Mouse (Mus musculus) heart, postnatal 4 days (tissue): ENCODE measurements around the gene Mnat1. TPM values are rescaled to one million over a fixed set of nuclear protein-coding genes. Genes with fewer than 3 reads are reported as not detected.
A peak's percentile ranks its signal among the peaks of the same experiment; 100 is the strongest.
"Not testable (repeated sequence)": the region's sequence is repeated elsewhere in the genome, so short reads cannot be mapped to it uniquely, and the experiment has no call there.

ENCODE experiments used
- DNase-seq: peaks from one replicate; pipeline ENCODE4 v3.0.0; 2021
- total RNA-seq, 2 experiments: library from RNA; stranded (reverse); gene quantifications; 2 replicates each; pipeline ENCODE4 v1.2.3; 2021

Gene Mnat1
- total RNA-seq: 10 to 100 TPM; 28.0 to 30.3 TPM

DNA sequence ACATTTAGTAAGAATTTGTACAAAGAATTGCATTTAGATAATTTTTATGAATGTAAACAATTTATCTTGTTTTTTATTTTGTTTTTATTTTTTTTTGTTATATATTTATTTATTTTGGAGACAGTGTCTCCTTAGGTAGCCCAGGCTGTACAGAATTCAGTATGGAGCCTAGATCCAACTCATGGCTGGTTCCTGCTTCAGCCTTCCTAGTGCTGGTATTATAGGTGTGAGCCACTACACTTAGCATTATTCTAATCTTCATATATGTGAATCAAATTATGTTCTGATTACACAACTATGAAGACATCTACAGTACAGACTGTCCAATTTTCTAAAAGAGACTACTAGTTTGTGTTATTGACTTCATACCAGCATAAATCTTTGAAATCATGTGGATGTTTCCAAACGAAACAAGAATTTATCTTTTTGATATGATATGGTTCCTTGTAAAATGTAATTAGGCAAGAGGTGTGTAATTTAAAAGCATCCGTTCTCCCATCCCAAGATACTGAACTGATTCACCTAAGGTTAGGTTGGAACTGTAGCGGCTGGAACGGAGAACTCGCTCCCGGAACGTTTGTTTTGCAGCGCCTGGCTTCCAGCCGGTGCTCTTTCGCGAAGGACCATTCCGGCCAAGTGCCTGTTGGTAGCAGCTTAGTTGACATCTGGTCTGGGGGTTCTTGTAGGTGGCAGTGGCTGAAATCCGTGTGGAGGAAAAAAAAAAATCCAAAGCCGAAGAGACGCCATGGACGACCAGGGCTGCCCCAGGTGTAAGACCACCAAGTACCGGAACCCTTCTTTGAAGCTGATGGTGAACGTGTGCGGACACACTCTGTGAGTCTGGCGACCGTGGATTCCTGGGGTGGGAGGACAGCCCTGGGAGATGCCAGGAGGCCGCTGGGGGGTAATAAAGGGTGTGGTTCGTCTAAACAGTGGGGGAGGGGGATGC, at the start of gene Mnat1:
Gene Mnat1 (plus strand): TSS at position 625 of the 949 bp plus-strand sequence.
- peak; percentile 93 for DNase-seq

DNA sequence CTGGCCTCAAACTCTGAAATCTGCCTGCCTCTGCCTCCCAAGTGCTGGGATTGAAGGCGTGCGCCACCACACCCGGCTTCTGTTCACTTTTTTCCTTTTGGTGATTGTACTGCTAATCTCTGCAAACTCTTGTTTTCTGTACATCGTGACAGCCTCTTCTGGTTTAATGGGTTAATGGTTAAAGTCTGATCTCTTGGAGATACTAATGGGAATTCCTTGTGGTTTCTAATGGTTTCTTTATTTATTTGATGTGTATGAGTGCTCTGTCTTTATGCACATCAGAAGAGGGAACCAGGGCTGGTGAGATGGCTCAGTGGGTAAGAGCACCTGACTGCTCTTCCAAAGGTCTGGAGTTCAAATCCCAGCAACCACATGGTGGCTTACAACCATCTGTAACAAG, 41.7 kb upstream of the Mnat1 start:
- not testable (repeated sequence) for DNase-seq

DNA sequence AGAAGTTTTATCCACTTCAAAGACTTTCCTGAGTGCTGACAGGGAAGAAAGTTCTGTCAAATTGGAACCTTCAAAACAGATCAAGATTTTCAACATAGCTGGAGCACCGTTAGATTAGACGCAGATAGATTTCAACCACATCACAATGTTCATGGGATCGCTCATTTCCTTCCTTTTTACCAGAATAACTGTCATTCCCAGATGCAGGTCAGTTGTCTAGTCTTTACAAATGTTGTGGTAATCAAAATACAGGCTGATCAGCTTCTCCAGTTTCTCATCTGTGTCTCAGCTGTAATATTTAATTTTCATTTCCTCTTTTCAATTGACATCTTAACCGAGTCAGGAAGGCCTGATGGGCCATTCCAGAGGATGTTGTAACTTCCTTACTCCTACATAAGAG, 39.7 kb upstream of the Mnat1 start:
- no peak for DNase-seq

DNA sequence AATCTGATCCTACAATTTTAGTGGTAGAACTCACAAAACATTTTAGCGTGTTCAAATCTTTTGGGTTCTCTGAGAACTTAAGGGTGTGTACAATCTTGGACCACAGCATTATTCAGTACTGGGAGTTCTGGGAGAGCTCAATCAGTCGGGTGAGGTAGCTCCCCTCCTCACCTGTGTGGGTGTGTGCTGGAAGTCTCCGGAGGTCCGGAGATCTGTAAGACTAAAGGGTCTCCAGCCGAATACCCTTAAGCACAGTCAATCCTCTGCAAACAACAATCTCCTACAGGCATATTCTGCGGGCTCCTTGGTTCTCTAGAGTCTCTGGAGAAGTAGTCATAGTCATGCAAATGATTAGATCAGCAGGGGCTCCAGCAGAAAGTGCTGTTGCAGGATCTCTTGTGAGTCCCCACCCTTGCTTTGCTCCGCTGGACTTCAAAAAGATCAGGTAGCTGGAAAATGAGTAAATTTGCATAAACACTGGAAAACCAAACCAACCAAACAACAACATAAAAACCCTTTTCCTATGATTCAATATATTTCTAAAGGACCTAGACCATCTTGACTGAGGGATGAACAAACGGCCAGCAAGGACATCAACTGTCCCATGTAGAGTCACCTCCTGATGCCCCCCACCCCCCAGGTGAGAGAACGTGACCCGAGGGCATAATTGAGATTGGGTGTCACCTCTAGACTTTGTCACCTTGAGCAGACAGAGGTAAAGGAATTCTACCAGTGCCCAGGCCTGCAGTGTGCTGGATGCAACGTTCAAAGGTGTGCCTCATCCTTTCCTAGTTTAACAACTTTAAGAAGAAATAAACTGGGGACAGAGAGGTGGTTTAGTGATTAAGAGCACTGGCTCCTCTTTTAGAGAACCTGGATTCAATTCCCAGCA, 37.5 kb upstream of the Mnat1 start:
- no peak for DNase-seq

DNA sequence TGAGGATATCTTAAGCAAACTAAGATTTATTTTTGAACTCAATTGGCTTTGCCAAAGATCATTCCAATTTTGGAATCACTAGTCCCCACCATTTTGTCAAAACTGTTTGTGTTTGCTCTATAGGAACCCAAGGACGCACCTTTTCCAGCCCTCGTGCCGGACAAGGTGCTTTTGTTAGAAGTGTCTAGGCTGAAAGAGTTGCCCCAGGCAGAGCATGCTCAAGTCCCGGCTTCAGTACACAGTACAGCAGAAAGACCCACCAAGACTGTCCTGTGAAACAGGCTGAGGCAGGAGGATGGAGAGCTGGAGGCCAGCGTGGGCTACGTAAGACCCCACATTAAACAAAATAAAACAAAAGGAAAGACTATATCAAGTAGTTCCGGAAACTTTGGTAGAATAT, 36.4 kb upstream of the Mnat1 start:
- no peak for DNase-seq

DNA sequence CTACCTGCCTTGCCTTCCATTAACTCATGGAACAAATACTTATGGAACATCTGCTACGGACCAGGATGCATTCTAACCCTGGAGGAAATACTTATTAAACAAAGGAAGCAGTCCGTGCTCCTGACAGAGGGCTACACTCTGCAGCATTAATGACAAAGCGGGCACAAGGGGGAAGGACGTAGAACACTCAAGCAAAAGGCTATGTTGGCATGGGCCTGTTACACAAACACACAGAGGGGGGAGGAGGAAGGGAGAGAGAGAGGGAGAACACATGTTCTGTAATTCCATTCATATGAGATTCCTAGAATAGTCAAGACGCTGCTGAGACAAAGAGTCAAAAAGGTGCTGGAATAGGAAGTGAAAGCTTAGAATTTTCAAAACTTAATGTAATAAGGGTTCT, 35.0 kb upstream of the Mnat1 start:
- no peak for DNase-seq

DNA sequence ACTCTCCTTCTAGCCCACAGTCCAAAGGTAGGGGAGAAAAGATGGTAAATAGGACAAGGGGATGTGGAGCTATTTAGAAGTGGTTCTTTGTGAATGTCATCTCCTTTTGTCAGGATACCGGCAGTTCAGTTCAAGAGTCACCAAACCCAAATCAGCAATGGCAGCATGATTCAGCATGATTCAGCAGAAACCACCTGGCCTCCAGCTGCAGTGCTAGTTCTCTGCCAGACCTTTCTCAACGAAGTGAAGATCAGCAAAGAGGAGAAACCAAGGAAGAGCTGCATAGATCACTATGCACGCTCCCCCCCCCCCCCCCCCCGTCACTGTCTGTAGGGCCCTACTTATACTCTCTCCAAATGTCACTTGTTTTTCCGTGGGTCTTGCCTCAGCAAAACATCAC, 34.6 kb upstream of the Mnat1 start:
- no peak for DNase-seq

DNA sequence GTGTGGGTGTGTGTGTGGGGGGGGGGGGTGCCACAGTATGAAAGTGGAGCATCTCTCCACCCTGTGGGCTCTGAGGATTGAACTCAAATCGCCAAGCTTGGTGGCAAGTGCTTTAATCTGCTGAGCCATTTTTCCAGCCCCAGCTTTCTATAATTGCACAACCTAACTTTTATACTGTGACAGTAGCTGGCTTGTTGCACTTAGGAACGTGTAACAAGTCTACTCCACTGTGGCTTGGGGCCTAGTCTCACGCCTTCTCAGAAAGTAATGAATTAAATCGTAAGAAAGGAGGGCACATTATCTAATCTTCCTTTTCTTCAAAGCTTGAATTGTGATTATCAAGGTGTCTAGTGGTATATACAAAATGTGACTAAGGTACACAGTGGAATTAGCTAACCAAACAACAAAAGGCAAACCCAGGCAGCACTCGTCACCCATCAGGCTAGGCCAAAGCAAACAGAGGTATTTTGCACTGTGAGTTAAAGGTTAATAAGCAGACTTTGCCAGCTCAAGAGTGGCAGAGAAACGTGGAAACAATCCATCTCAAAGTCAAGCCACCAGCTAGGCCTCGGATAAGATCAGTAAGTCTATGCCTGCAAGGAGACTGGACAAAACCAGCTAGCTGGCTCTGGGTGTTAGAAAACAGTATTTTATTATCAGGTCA, 32.7 kb upstream of the Mnat1 start:
- no peak for DNase-seq

DNA sequence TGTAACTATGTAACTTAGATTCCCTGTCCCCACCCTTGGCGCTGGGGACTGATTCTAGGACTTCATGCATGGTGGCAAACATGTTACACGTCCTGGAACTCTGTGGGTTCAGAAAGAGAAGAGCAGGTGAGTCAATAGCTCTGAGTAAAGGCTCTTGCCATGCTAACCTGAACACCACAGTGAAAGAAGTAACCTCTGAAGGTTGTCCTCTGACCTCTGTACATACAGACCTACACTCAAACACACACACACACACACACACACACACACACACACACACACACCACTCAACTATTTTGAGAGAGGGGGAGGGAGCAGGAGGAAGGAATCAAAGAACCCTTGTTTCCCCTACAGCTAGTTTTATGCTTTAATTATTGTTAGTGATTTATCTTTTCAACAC, 29.3 kb upstream of the Mnat1 start:
- no peak for DNase-seq

DNA sequence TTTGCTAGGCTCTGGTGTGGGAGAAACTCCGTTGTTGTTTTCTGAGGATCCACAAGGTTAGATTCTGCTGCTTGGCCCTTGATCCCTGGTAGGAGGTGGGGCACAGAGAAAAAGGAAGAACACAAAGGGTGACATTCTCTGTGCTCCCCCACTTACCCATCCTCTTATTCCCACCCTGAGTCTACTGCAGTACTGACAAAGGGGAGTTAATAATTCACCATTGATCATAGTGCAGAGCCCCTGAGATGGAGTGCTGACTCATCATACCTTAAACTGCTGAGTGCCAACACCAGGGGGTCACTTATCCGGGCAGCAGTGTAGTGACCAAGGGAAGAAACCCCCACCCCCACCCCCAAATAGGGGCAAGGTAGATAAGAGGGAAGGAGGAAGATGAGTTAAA, 28.9 kb upstream of the Mnat1 start:
- DNase-seq: no peak

DNA sequence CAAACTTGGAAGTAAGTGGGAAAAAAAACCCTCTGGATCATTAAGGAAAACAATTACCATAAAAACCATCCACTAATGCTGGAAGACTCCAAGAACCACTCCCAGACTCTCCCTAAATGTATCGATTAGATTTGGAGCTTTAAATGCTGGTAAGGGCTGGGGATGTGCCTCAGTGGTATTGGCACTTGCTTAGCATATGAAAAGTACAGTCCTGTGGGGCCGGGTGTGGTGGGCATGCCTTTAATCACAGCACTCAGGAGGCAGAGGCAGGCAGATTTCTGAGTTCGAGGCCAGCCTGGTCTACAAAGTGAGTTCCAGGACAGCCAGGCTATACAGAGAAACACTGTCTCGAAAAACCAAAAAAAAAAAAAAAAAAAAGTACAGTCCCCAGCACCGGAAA, 27.3 kb upstream of the Mnat1 start:
- not testable (repeated sequence) for DNase-seq

DNA sequence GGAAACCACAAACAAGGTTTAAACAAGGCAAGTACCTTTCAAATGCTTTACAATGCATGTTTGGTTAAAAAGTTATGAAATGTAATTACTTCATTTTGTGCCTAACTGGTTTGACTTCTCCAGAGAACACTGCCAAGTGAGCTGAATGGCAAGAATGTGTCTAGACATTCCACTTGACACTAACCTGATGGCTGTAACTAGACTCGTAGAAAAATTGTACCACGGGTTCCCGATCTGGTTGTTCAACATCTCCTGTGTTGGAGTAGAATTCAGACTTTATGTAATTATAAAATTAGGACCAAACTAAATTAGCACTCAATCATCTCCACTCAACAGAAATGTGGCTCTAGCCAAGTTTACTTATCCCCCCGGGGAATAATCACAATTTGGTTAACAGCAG, 24.9 kb upstream of the Mnat1 start:
- DNase-seq: no peak

DNA sequence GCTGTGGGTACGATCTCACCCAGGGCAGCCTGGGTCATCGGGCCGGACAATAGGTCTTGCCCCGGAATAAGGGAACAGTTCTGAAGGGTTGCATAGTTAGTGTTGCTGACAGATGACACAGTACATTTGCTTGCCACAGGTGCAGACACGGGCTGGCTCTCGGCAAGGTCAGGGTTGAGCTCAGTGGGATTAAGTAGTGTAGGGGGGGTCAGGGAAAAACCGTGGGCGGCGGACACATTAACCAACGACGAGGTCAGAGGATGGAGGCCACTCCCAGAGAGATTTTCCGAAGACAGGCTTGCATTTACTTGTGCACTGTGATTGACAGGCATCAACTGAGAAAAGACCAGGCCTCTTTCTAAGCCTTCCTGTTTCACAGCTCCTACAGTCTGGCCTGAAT, 19.8 kb upstream of the Mnat1 start:
- DNase-seq: no peak

DNA sequence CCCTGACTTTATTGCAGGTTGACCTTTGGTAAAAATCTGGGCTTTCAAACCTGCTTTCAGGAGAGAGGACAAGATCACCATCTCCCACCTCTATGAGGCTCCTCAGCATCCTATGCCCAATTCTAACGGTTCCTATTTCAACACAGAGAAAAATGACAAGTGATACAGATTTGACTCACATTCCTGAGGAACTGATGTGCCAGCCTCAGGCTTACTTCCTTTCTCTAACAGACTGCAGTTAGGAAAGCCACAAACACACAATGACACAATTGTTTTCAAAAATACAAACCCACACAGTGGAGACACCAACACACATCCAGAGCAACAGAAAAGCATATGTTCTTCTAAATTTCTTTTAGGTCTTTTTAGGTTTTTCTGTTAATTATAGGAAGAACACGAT, 15.7 kb upstream of the Mnat1 start:
- DNase-seq: no peak

DNA sequence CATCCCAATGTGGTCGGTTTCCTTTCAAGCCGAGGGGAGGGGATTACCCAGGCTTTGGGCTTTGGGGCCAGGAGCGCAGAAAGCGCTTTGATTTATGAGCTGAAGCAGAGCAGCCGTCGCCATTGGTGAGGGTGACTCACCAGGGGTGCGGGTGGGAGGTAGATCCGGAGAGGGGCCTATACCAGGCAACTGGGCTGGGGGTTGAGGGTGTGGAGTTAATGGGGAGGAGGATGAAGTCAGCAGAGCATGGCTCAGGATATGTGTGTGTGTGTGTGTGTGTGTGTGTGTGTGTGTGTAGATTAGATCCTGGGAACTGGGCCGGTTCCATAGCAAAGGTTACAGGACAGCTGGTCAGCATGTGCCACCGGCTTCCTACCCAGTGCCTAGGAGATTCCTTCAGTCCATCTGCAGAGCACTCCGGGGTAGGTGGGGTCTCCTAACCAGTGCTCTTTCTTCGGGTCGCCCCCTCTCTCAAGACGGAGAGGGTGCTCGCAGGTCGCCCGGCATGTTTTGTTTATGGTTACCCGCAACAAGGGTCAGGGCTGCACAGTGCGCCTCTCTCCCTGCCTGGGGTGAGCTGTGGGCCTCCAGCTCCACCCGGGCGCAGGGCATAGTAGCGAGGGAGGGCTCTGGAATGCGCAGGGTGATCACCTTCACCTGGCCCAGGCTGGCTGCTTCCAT, 12.9 kb upstream of the Mnat1 start:
- DNase-seq: peak; percentile 10

DNA sequence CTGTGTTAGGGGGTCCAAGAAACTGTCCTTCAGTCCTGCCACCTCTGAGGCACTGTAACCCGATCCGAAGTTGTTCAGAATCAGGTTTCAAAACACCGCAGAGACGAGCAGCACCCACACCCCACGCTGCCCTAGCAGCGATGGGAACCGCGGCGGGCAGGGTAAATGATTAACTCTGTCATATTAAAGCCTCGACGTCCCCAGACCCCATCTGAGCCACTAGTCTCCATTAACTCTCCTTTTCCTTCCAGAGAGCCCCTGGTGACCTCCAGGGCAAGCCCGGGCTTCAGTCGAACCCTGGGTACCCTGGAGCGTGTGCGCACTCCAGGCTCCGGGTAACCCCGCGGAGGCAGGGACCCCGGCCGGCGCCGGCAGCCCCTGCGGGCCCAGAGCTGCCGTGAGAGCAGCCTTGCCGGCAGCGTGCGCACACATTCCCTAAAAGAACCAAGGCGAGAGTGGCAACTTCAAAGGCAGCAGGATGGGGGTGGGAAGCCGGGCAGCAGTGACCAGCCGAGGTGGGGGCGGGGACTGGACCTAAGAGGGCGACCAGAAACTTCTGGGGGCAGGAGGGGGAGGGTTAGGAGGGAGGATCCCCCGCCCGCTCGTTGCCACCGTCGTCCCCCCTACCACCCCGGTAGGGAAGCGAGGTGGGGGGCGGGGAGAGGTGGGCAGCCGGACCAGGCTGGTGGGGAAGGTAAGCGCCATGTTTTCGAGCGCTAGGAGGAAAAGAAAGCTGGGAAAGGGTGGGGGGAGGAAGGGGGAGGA, 11.8 kb upstream of the Mnat1 start:
- peak; percentile 49 for DNase-seq

DNA sequence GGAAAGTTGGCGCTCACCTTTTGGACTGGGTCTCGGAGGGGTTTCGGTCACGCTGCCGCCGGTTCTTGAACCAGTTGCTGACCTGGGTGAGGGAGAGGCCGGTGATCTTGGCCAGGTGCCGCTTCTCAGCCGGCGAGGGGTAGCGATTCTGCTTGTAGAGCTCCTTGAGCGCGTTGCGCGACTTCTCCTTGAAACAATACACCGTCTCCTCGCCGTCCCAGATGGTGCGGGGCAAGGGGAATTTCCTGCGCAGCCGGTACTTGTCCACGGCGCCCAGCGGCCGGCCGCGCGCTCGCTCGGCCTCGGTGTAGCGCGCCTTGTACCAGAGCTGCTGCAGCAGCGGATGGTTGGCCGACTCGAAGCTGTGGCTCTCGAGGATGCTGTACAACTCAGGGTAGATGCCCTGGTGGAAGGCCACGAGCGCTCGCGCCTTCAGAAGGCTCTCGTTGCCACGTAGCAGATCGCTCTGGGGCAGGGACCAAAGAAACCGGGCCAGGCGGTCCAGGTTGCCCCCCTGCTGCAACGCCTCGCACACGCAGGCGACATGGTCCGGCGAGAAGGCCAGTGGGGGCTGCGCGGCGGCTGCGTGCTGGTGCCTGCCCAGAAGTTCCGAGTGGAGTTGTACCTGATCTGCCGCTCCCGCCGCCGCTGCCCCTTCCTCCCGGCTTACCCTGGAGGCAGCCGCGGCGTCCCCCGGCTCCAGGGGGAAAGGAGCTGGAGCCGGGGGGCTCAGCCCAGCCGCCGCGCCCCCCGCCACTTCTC, 11.0 kb upstream of the Mnat1 start:
- peak; percentile 39 for DNase-seq

DNA sequence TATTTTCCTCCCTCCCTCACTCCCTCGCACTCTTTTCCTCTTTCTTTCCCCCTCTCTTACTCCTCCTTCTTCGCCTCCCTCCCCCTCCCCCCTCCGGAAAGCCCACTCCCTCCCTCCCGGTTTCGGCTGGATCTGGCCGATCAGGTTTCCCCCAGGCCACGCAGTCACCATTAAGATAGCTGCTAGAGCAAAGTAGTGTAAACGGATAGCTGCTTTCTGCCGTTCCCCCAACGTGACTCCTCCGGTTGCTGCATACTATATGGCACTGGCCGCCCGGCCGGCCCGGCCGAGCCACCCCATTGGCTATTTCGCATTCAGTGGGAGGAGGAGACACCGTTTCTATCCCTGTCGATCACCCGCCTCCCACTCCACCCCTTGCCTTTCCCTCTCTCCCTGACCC, 10.3 kb upstream of the Mnat1 start, which contains the start of gene Six4:
Gene Six4 (minus strand): TSS at position 261 of the 400 bp plus-strand sequence.
- peak; percentile 81 for DNase-seq

DNA sequence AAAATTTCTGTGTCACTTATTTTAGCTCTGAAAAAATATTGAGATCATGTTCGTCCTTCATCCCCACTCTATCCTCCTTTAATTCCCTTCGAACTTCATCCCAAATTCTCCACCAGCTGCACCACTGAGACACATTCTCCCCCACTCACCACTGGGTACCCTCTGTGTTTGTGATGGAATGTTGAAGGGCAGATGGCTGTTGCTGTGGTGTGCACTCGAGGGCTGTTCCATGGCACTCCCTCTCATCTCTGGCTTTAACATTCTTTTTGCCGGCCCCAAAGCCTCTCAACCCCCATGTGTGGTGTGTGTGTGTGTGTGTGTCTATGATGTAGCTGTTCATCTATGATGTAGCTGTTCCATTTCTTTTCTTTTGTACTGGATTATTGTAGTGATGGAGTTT, 1.7 kb downstream of the Mnat1 start:
- DNase-seq: no peak

DNA sequence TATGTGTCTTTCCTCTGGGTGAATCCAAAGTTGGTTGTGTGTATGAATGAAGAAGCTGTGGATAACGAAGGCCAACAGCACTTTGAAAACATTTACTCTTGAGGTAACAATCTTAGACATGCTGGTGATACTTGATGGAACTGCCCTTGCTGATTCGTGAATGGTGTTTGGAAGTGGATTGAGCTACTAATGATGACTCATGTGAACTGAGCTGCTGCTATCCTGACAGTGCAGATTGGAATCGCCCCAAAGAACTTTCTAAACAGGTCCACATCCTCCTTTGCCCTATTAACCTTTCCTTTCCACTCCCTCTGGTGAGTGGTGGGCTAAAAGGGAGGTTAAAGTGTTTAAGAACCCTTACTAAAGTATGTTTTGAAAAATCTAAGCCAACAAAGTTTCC, 17.2 kb downstream of the Mnat1 start:
- no peak for DNase-seq

DNA sequence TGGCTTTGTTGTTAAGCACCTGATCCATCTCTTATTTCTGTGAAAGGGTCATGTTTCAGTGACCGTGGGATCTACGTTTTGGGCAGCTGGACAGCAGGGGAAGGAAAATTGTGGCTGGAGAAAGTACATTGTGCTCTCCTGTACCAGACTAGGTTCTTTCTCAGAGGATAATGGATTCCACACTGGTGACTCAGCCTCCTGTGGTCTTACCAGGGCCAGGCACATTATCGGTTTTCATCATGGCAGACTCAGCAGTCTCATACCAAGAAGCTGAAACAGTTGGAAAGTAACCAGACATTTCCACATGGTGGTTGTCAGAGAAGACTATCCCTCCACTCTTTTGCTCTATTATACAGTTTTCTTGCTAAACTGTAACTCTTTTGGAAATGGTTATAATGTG, 23.7 kb downstream of the Mnat1 start:
- no peak for DNase-seq
